ENCODE assay signal across 38 mouse cellular contexts in genomic region chr7:4337509-4337908, GRCm38 (mm10). TPM values are rescaled to one million over a fixed set of nuclear protein-coding genes. Genes with fewer than 3 reads are reported as not detected.
"Had no signal": no experiment of that assay in that cellular context is flagged by ENCODE, and none has a peak within 500 bp of the region (broad histone marks: within the 10 kb centered on the region; RNA-seq: fewer than 3 reads in every experiment).

Gene Ncr1 (plus strand): TSS chr7:4337724.

- H3K4me3 ChIP-seq: embryonic facial prominence, embryonic 10.5 days; embryonic facial prominence, embryonic 12.5 days; embryonic facial prominence, embryonic 13.5 days; embryonic facial prominence, embryonic 15.5 days; erythroblast, embryonic 14.5 days; forebrain, embryonic 10.5 days; forebrain, embryonic 13.5 days; forebrain, embryonic 15.5 days; gastrocnemius, adult 2 months; heart, adult 2 months had no signal

- H3K4me1 ChIP-seq: embryonic facial prominence, embryonic 10.5 days; embryonic facial prominence, embryonic 12.5 days; embryonic facial prominence, embryonic 13.5 days; embryonic facial prominence, embryonic 15.5 days; forebrain, embryonic 10.5 days; forebrain, embryonic 13.5 days; forebrain, embryonic 15.5 days had no signal

- ATAC-seq: forebrain, embryonic 13.5 days; forebrain, embryonic 14.5 days; forebrain, embryonic 15.5 days; forebrain, embryonic 16.5 days; forebrain, postnatal 0 days had no signal

- H3K27me3 ChIP-seq: embryonic facial prominence, embryonic 12.5 days; embryonic facial prominence, embryonic 13.5 days; embryonic facial prominence, embryonic 15.5 days; forebrain, embryonic 13.5 days; forebrain, embryonic 15.5 days had no signal

- H3K9ac ChIP-seq: embryonic facial prominence, embryonic 12.5 days; embryonic facial prominence, embryonic 13.5 days; embryonic facial prominence, embryonic 15.5 days; forebrain, embryonic 13.5 days; forebrain, embryonic 15.5 days; forebrain, postnatal 0 days had no signal

- DNase-seq: cerebellum, adult 2 months; cerebellum, adult 8-10 months; cerebellum, adult 9-10 months; cerebellum, adult 9-11 months; cerebellum, postnatal 10 days; cerebellum, postnatal 14 days; cerebellum, postnatal 25 days; cerebellum, postnatal 36 days; embryo, embryonic 11 days; forebrain, postnatal 0 days; gastrocnemius, adult 2 months; gastrocnemius, postnatal 10 days; gastrocnemius, postnatal 14 days; gastrocnemius, postnatal 25 days; gastrocnemius, postnatal 36 days; heart, adult 11 months; heart, adult 18-20 months; heart, adult 2 months had no signal

- H3K9me3 ChIP-seq: embryonic facial prominence, embryonic 10.5 days; embryonic facial prominence, embryonic 12.5 days; embryonic facial prominence, embryonic 13.5 days; embryonic facial prominence, embryonic 15.5 days; forebrain, embryonic 10.5 days; forebrain, embryonic 13.5 days; forebrain, embryonic 15.5 days had no signal

- H3K27ac ChIP-seq: embryonic facial prominence, embryonic 10.5 days; embryonic facial prominence, embryonic 12.5 days; embryonic facial prominence, embryonic 13.5 days; embryonic facial prominence, embryonic 15.5 days; forebrain, embryonic 10.5 days; forebrain, embryonic 13.5 days; forebrain, embryonic 15.5 days; gastrocnemius, adult 2 months; heart, adult 2 months had no signal

- H3K4me2 ChIP-seq: embryonic facial prominence, embryonic 12.5 days; embryonic facial prominence, embryonic 13.5 days; embryonic facial prominence, embryonic 15.5 days; forebrain, embryonic 13.5 days; forebrain, embryonic 15.5 days had no signal

- H3K36me3 ChIP-seq: embryonic facial prominence, embryonic 10.5 days; embryonic facial prominence, embryonic 12.5 days; embryonic facial prominence, embryonic 13.5 days; embryonic facial prominence, embryonic 15.5 days; forebrain, embryonic 10.5 days; forebrain, embryonic 15.5 days had no signal

RNA-seq across cellular contexts. Expression of gene Ncr1, which starts in this region (rescaled TPM):
- total RNA-seq: common myeloid progenitor, adult 5-6 weeks; forebrain, postnatal 0 days; gastrocnemius, adult 18-20 months; gastrocnemius, adult 2 months; gastrocnemius, adult 8-10 months; gastrocnemius, postnatal 10 days; gastrocnemius, postnatal 14 days; gastrocnemius, postnatal 25 days; gastrocnemius, postnatal 36 days; gastrocnemius, postnatal 4 days; granulocyte monocyte progenitor cell, adult 5-6 weeks; heart, adult 2 months had no signal
- polyA plus RNA-seq: cortical plate, adult 2 months; embryonic facial prominence, embryonic 10.5 days; embryonic facial prominence, embryonic 11.5 days; embryonic facial prominence, embryonic 12.5 days; embryonic facial prominence, embryonic 13.5 days; embryonic facial prominence, embryonic 14.5 days; embryonic facial prominence, embryonic 15.5 days; erythroblast, embryonic 14.5 days; forebrain, embryonic 10.5 days; forebrain, embryonic 11.5 days; forebrain, embryonic 13.5 days; forebrain, embryonic 14.5 days; forebrain, embryonic 15.5 days; forebrain, embryonic 16.5 days; forebrain, postnatal 0 days; frontal cortex, adult 2 months had no signal
